7 mouse cellular contexts compared by ENCODE assay signal in genomic region chr7:74011976-74012857, GRCm38 (mm10). TPM values are rescaled to one million over a fixed set of nuclear protein-coding genes. Genes with fewer than 3 reads are reported as not detected.
DNase-seq lines count a peak whose midpoint lies in the region; ATAC-seq and TF ChIP-seq lines count a peak whose summit lies in the region.

No protein-coding gene starts in this region.

- no peaks in the 10 kb centered on the region for H3K4me1 ChIP-seq in lung, adult 2 months (ENCODE audit: control insufficient read depth, insufficient read depth, low read length)
- peaks cover 30% of the 10 kb centered on the region for H3K4me1 ChIP-seq in embryonic facial prominence, embryonic 13.5 days
- H3K4me1 ChIP-seq in hindbrain, embryonic 13.5 days (replicated peaks), result peaks cover 61% of the 10 kb centered on the region
- H3K4me1 ChIP-seq in midbrain, embryonic 12.5 days, result peaks cover 57% of the 10 kb centered on the region

- H3K9me3 ChIP-seq in embryonic facial prominence, embryonic 13.5 days, result no peaks in the 10 kb centered on the region
- no peaks in the 10 kb centered on the region for H3K9me3 ChIP-seq in hindbrain, embryonic 13.5 days
- H3K9me3 ChIP-seq in midbrain, embryonic 12.5 days, result no peaks in the 10 kb centered on the region

- H3K27me3 ChIP-seq in embryonic facial prominence, embryonic 13.5 days, result peaks cover 15% of the 10 kb centered on the region
- peaks cover 4% of the 10 kb centered on the region; the same call in 1 of the 2 replicates for H3K27me3 ChIP-seq in hindbrain, embryonic 13.5 days
- peaks cover 24% of the 10 kb centered on the region for H3K27me3 ChIP-seq in midbrain, embryonic 12.5 days

- peak; percentile 29 for ATAC-seq in embryonic facial prominence, embryonic 13.5 days (ENCODE audit: insufficient number of reproducible peaks, insufficient read depth, low FRiP score, low TSS enrichment, low read depth)
- ATAC-seq in hindbrain, embryonic 13.5 days (ENCODE audit: low FRiP score), result peak; percentile 35
- peak; percentile 55 for ATAC-seq in midbrain, embryonic 12.5 days (ENCODE audit: low FRiP score, low read depth)

- peak overlapping the region; percentile 31 for H3K4me3 ChIP-seq in lung, adult 2 months (replicated peaks; ENCODE audit: extremely low read depth, low read depth, low read length)
- peak overlapping the region; percentile 84 for H3K4me3 ChIP-seq in embryonic facial prominence, embryonic 13.5 days
- peak overlapping the region; percentile 98 for H3K4me3 ChIP-seq in hindbrain, embryonic 13.5 days
- H3K4me3 ChIP-seq in midbrain, embryonic 12.5 days, result peak overlapping the region; percentile 94

- no peak for TF ChIP-seq POLR2A in lung, adult 2 months (IDR thresholded peaks at IDR 0.05; ENCODE audit: borderline replicate concordance, extremely low read depth, low read depth, low read length)

- H3K27ac ChIP-seq in embryonic facial prominence, embryonic 13.5 days, result peak overlapping the region; percentile 82
- peak overlapping the region; percentile 99 for H3K27ac ChIP-seq in hindbrain, embryonic 13.5 days
- H3K27ac ChIP-seq in midbrain, embryonic 12.5 days (replicated peaks), result peak overlapping the region; percentile 97

- peak; percentile 7 for DNase-seq in lung, adult 2 months
- no peak for DNase-seq in lung, adult 18-20 months
- no peak for DNase-seq in right cerebral cortex, postnatal 10 days (ENCODE audit: low spot score in 2 of 2)
- DNase-seq in layer of hippocampus, adult 18-20 months (ENCODE audit: low spot score in 2 of 2), result no peak

- WGBS in lung, adult 2 months, result 6% methylated on average over 43 of the region's 43 CpGs
- WGBS in embryonic facial prominence, embryonic 13.5 days, result 3% methylated on average over 43 of the region's 43 CpGs
- 3% methylated on average over 43 of the region's 43 CpGs for WGBS in hindbrain, embryonic 13.5 days
- WGBS in midbrain, embryonic 12.5 days, result 4% methylated on average over 43 of the region's 43 CpGs

- no peak for TF ChIP-seq CTCF in lung, adult 2 months (IDR thresholded peaks at IDR 0.05; ENCODE audit: insufficient read depth, low read length)

- H3K36me3 ChIP-seq in embryonic facial prominence, embryonic 13.5 days, result no peaks in the 10 kb centered on the region
- H3K36me3 ChIP-seq in hindbrain, embryonic 13.5 days, result no peaks in the 10 kb centered on the region
- no peaks in the 10 kb centered on the region for H3K36me3 ChIP-seq in midbrain, embryonic 12.5 days

- H3K9ac ChIP-seq in embryonic facial prominence, embryonic 13.5 days, result peak overlapping the region; percentile 79
- H3K9ac ChIP-seq in hindbrain, embryonic 13.5 days, result peak overlapping the region; percentile 100
- peak overlapping the region; percentile 97 for H3K9ac ChIP-seq in midbrain, embryonic 12.5 days (replicated peaks)

- H3K4me2 ChIP-seq in embryonic facial prominence, embryonic 13.5 days, result peak overlapping the region; percentile 90
- peak overlapping the region; percentile 66 for H3K4me2 ChIP-seq in hindbrain, embryonic 13.5 days
- peak overlapping the region; percentile 78 for H3K4me2 ChIP-seq in midbrain, embryonic 12.5 days (replicated peaks)

RNA-seq across cellular contexts. Expression of gene St8sia2, which starts 1.3 kb away (rescaled TPM):
- polyA plus RNA-seq in lung, adult 2 months (2012; rRNA removed), result 6.2 and 7.8 TPM in 2 replicates
- 17.0 and 18.2 TPM in 2 replicates for polyA plus RNA-seq in embryonic facial prominence, embryonic 13.5 days (2015; fragmentation: Nextera tagmentation; extraction: Ambion mirVana)
- polyA plus RNA-seq in hindbrain, embryonic 13.5 days (2015; fragmentation: Nextera tagmentation; extraction: Ambion mirVana), result 81.7 and 84.5 TPM in 2 replicates
- 45.8 and 51.4 TPM in 2 replicates for polyA plus RNA-seq in midbrain, embryonic 12.5 days (2016; fragmentation: Nextera tagmentation; extraction: Ambion mirVana)
- 1 to 10 TPM; 1.0 to 1.1 TPM for total RNA-seq in layer of hippocampus, adult 18-20 months (2021)

Comparison
In these comparisons a context has a peak if more than half of its experiments do, and no peak if none do; other contexts are left out.
1. H3K4me3 ChIP-seq: peak in every context shown above with its lines; median percentile 98 in hindbrain, embryonic 13.5 days; 94 in midbrain, embryonic 12.5 days; 84 in embryonic facial prominence, embryonic 13.5 days; 31 in lung, adult 2 months.